Mouse (Mus musculus) splenic B cell, adult 2 months (primary cell): ENCODE results near the gene Zfp54.
"Not testable (repeated sequence)": the region's sequence is repeated elsewhere in the genome, so short reads cannot be mapped to it uniquely, and the experiment has no call there.

Experiments used
- DNase-seq: peaks from one replicate; pipeline ENCODE4 v3.0.0-alpha.2; 2011; ENCODE audit warnings: low read depth, low spot score
- H3K27me3 ChIP-seq: 2 replicates; pipeline ENCODE4 v1.6.1; 2012; ENCODE audit warnings: mild to moderate bottlenecking, low read length, moderate library complexity, mixed read lengths; ENCODE audit not compliant: control insufficient read depth, poor library complexity, insufficient read depth, severe bottlenecking
- H3K36me3 ChIP-seq: 2 replicates; pipeline ENCODE4 v1.6.1; 2012; ENCODE audit warnings: mild to moderate bottlenecking, low read length, moderate library complexity, mixed read lengths; ENCODE audit not compliant: control insufficient read depth, poor library complexity, insufficient read depth, severe bottlenecking

Gene Zfp54

DNA sequence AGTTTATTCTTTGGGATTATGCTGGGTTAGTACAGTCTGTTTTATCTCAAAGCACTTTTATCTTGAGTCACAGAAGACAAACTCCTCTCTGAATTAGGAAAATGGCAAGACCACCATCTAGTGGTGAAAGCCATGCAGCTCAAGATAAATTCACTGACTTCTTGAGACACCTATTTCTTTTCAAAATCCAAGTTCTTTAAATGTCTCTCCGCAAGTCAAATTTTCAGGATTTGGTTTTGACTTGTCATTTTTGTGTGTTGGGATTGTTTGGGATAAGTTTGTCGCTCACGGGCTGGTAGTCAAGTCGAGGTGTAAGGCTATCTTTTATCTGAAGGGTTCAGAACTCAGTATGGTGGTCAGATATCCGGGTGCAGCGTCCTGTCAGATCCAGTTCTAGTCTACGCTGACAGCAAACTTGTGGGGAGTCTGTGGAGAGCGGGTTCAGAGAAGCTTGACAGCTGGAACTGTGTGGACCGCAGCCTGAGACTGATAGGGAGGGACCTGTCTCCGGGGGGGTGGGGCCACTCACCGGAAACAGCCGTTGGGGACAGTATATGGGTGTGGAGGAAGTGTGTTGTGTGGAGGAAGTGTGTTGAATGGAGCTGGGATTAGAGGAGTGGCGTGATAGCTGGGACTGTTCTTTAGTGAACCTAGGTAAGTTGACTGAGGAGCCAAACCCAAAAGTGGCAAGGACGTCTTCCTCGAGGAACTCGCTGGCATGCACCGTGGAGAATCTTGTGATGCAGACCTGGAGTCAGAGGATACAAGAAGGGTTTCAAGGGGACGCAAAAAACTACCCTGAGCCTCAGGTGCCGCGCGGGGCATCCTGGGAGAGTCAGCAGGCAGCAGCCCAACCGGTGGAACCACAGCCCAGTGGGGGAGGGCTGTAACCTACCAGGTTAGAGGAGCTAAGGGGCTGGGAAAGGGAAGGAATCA, at the start of gene Zfp54:
Gene Zfp54, plus strand, starts transcription at position 564 of the 936 bp plus-strand sequence.
- Histone ChIP-seq H3K36me3 (no peaks in the 10 kb centered on the region), H3K27me3 (no peaks in the 10 kb centered on the region)
- peak; percentile 81 for DNase-seq

DNA sequence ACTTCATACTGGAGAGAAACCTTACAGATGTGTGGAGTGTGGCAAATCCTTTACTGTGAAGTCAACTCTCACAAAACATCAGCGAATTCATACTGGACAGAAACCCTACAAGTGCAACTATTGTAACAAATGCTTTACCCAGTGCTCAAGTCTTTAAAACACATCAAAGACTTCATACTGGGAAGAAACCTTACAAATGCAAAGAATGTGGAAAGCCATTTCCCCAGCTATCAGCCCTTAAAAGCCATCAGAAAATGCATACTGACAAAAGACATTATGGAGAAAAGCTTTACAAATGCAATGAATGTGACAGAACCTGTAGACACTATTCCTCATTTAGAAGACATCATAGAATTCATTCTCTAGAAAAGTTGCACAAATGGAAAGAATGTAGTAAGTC, 47.7 kb upstream of the Zfp54 start:
- Histone ChIP-seq H3K27me3 (no peaks in the 10 kb centered on the region), H3K36me3 (no peaks in the 10 kb centered on the region)

DNA sequence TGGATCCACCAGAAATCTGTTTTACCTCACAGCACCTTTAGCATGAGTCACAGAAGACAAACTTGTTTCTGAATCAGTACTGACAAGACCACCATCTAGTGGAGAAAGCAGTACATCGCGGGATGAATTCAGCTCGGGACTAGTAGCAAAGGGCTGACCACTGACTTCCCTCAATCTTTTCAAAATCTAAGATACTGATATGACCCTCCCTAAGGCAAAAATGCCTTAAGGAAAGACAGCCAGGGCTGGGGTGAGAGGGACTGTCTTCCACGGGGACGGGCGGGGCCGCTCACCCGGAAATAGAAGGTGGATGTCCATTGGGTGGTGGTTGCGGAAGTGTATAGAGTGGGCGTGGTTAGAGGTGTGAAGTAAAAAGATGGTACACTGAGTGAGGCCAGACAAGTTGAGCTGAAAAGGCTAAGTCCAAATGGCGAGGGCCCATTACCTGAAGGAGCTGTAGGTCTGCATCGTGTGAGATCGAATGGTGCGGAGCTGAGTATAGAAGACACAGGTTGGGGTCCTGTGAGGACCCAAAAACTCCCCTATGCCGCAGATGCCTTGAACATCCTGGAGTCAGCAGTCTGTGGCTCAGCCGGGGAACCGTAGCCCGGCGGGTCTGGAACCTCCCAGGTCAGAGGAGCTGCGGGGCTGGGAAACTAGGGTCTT, 39.5 kb upstream of the Zfp54 start, which contains the start of gene Zfp677:
Gene Zfp677, plus strand, starts transcription at position 358 of the 666 bp plus-strand sequence.
- Histone ChIP-seq H3K27me3 (no peaks in the 10 kb centered on the region), H3K36me3 (no peaks in the 10 kb centered on the region)
- DNase-seq: peak; percentile 88

More for the DNA sequence above, 47.7 kb upstream of the Zfp54 start:
- DNase-seq: no peak

DNA sequence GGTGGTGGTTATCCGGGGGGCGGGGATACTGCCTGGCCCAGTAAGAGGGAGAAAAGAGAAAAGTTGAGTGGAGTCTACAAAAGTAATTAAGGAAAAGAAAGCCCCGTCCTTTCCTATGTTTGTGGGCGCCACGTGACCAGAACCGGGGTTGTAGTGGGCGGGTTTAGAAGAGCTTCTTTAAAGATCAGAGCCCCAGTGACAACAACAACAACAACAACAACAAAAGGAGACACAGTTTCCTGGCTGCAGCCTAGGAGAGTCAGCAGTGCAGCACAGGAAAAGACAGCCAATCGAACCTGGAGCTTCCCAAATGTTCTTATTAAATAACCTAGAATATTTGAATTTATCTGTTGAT, 39.0 kb upstream of the Zfp54 start:
- Histone ChIP-seq H3K36me3 (no peaks in the 10 kb centered on the region), H3K27me3 (no peaks in the 10 kb centered on the region)
- DNase-seq: no peak

DNA sequence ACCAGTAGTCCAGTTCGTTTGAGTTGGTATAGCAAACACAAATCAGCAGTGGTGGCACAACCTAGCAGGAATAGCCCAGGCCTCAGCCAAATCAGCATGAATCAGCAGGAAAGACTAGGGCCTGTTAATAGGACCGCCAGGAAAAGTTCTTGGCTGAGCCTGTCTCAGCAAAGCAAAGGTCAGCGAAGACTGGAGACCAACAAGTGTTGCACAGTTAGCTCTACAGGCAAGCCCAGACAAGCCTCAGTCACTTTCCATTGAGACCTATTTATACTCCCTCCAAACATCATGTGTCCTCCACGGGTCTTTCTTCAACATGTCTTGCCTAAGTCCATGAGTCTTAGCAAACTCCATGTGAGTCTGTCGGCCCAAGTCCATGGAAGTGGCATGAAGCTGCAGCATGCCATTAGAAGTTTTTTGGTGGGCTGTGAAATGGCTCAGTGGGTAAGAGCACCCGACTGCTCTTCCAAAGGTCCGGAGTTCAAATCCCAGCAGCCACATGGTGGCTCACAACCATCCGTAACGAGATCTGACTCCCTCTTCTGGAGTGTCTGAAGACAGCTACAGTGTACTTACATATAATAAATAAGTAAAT, 15.9 kb downstream of the Zfp54 start:
- H3K27me3 ChIP-seq, DNase-seq, H3K36me3 ChIP-seq: not testable (repeated sequence)

DNA sequence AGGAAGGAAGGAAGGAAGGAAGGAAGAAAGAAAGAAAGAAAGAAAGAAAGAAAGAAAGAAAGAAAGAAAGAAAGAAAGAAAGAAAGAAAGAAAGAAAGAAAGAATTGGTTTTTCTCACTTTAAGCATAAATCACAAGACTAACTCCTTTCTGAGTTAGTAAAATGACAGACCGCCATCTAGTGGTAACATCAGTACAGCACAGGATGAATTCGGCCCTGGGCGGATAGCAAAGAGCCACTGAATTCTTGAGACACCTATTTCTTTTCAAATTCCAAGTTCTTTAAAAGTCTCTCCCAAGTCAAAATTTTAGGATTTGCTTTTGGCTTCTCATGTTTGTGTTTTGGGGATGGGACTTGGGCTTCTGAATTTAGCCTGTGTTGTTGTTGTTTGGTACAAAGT, 26.6 kb downstream of the Zfp54 start:
- Histone ChIP-seq H3K27me3 (no peaks in the 10 kb centered on the region), H3K36me3 (peaks cover 5% of the 10 kb centered on the region)
- peak; percentile 89 for DNase-seq

DNA sequence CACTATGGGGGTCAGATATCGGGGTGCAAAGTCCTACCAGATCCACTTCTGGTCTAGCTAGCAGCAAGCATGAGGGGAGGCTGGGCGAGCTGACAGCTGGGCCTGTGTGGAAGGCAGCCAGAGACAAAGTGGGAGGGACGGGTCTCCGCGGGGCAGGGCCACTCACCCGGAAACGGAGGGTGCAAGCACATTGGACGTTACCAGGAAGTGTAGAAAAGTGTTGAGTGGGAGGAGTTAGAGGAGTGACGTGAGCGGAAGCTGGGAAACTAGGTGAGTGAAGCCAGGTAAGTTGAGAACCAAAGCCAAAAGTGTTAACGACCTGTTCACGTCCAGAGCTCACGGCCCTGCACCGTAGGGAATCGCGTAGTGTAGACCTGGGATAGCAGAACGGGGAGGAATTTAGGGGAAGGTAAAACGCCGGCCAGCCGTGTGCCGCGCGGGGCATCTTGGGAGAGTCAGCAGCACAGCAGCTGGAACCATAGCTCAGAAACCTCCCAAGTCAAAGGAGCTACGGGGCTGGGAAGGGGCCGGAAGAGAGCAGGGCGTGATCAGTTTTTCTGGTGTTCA, 27.2 kb downstream of the Zfp54 start, which contains the start of gene Zfp51:
Gene Zfp51, plus strand, starts transcription at position 237 of the 567 bp plus-strand sequence.
- peak; percentile 95 for DNase-seq
- Histone ChIP-seq H3K36me3 (peaks cover 7% of the 10 kb centered on the region), H3K27me3 (no peaks in the 10 kb centered on the region)

DNA sequence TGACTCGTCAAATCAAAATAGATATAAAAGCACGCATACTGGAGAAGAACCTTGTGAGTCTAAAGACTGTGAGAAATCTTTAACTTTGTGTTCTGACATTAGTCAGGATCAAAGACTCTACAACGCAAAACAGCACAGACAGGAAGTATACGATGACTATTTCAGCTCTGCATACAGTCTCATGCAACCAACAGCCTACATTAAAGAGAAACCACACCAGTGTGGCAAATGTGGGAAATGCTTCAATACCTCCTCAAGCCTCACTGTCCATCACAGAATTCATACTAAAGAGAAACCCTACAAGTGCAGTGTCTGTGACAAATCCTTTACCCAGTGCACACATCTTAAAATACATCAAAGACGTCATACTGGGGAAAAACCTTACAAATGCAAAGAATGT, 40.5 kb downstream of the Zfp54 start:
- no peaks in the 10 kb centered on the region for H3K27me3 ChIP-seq
- H3K36me3 ChIP-seq: peaks cover 16% of the 10 kb centered on the region
- peak; percentile 37 for DNase-seq

DNA sequence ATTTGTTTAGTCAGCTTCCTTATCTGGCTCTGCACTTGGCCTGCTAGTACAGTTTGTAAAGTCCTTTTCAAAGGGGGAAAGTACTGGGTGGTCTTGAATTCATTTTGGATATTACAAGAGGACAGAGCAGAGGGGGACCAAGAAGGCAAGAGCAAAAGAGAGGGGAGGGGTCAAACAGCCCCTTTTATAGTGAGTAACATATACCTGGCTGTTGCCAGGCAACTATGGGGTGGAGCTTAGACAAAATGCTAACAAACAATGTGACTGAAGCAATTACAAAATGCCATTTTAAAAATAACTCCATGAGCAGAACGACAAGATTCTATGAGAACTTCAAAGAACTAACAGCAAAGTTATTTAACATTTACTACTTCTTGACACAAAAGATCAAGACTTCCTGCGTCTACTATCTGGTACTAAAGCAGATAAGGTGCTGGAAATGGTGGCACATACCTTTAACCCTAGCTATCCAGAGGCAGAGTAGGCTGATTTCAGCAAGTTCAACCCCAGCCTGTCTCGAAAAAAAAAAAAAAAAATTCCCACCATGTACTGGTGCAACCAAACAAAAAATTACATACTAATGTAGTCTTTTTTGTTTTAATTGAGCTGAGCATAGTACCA, 49.1 kb downstream of the Zfp54 start:
- no peak for DNase-seq
- no peaks in the 10 kb centered on the region for H3K36me3 ChIP-seq
- H3K27me3 ChIP-seq: no peaks in the 10 kb centered on the region

DNA sequence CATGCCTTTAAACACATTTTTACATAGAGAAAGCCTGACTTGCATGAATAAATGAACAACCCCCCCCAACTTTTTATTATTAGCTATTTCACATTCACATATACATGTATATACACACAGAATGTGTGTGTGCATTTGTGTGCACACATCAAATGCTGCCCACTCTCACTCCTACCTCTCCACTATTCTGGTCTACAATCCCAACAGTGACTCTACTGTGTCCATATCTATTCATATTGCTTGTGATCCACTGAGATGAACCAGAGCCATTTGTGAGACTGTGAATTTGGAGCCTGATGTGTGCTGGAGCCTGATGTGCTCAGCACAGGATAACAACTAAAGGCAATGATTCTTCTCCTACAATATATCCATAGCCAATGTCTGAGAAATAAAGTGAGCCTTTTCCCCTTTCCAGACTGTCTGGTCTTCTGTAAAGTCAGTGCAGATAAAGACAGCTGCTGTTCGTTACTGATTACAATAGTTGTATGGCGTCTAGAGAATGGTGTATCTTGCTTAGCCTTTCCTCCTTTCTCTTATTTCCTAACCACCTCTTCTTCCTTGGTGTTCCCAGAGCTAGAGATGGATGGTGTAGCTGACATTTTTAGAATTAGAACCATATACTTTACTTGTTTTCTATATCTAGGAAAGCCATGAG, 49.8 kb downstream of the Zfp54 start:
- no peak for DNase-seq
- H3K27me3 ChIP-seq: no peaks in the 10 kb centered on the region

DNA sequence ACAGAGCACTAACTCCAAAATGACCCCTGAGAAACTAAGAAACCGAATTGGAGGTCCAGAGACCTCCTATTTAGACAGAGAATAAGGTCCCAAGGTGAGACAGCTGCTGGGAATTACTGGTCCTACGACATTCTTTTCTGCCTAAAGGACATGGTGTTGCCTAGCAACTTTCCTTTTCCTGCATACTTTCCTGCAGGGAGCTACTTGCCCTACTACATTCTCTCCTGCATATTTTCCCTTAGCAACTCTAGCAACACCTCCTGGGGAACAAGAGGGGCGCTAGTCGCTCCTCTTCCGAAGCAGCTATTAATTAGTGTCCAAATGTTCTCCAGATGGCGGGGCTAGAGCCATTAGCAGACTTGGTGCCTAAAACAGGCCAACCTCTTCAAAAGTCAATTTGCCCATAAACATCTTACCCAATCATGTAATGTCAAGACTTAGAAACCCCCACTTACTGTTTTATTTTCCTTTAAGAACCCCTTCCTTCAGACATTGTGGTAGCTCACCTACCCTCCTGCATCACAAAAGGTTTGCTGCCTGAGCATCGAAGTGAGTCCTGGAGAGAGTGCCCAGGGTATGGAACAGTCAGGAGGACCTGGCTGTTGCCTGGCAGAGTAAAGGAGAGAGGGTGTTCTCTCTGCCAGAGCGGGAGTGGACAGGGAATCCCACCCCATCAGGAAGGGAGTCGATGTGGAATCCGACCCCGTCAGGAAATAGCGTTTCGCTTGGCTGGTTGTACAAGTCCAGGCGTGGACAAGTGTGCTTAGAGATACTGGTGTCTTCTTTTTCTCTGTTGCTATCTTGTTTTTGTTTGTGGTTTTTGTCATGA, 50.5 kb downstream of the Zfp54 start:
- Histone ChIP-seq H3K27me3 (no peaks in the 10 kb centered on the region), H3K36me3 (no peaks in the 10 kb centered on the region)
- DNase-seq: no peak

More for the DNA sequence above, 49.8 kb downstream of the Zfp54 start:
- H3K36me3 ChIP-seq: no peaks in the 10 kb centered on the region

DNA sequence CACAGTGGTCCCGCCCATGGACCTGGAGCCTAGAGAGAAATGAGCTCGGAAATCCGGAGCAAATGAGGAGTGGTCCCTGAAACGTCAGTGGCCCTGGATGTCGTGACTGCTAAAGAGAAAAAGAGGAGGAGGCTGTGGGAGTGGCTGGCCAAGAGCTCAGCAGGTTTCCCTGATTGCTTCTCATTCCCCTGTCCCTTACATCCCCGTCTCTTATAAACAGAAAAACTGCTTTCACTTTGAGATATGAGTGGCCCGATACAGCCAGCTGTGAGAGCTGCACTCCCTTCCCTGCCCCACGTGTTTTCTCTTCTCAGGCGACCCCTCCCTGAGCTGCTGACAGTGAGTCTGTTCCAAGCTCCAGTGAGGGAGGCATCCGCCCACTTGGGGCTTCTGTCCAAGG, 51.7 kb downstream of the Zfp54 start:
- H3K27me3 ChIP-seq, DNase-seq, H3K36me3 ChIP-seq: not testable (repeated sequence)

DNA sequence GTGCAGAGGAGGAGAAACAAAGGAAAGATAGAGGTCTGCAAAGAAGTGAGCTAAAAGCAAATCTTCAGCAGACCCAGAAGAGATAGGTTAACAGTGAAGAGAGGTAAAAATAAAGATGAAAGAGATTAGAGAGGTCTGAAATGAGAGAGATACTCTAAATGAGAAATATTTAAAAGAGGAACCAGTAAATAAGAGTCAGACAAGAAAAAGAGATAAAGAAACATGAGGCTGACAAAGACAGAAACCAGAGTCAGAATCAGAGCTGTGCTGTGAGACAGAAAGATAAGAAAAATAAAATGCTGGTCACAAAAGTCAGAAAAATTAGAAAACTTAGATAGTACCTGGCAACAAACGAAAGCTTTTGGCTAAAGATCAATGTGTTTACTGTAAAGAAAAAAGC, 52.3 kb downstream of the Zfp54 start:
- not testable (repeated sequence) for H3K27me3 ChIP-seq, H3K36me3 ChIP-seq, DNase-seq
